Mouse (Mus musculus): Measurements from ENCODE around the gene Olfr868. TPM values are rescaled to one million over a fixed set of nuclear protein-coding genes. Genes with fewer than 3 reads are reported as not detected.

The Olfr868 gene
- not detected in 2 replicates for polyA plus RNA-seq (2012)

DNA sequence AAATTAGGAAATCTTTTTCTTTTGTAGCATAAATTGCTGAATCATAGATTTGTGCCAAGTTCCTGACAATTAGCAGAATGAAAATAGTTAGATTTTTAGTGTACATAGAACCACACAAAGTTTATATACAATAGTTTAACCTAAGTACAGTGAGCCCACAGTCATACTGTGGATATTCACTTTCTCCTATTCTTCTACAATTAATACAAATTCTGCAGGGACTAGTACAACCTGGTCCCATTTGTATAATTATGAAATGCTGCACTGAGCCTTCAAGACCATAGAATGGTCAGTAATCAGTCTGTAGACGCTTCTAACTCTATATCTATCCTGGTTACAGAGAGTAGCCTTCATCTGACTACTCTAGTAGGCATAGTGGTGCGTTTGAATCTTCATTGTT, at the start of gene Olfr868:
TSS of gene Olfr868 (plus strand) at position 301 of the 400 bp plus-strand sequence.
- peaks cover 4% of the 10 kb centered on the region; the same call in 1 of the 2 replicates for H3K9me3 ChIP-seq (ENCODE audit: control insufficient read depth, low read length)
- no peaks in the 10 kb centered on the region for H3K36me3 ChIP-seq (ENCODE audit: control insufficient read depth)
- no peaks in the 10 kb centered on the region for H3K4me1 ChIP-seq (ENCODE audit: control insufficient read depth)
- no peak within 1 kb of the TSS for H3K4me3 ChIP-seq (replicated peaks)
- no peaks in the 10 kb centered on the region for H3K27me3 ChIP-seq (ENCODE audit: control insufficient read depth)
- TF ChIP-seq GATA1 (IDR thresholded peaks at IDR 0.05; ENCODE audit: low read length), result no peak
- no peak for TF ChIP-seq TAL1 (IDR thresholded peaks at IDR 0.05; ENCODE audit: low read length)

DNA sequence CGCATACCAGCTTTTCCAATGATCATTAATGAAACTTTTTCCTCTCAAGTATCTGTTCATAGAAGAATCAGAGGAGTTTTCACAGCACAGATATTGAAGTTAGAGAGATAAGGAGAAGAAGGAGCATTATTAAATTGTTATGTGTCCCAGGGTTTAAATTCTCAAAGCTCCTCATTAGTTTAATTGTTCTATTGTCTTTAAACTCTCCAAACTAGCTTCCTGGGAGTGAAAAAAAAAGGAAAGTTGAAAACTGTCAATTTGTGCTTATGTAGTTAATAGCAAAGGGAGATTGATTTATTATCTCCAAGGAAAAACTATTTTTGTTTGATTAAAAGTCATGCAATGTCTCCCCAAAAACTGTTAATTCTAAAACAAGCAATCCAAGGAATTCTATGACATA, 41.0 kb upstream of the Olfr868 start, which contains the start of gene Olfr867:
TSS of gene Olfr867 (minus strand) at position 101 of the 400 bp plus-strand sequence.
- Histone ChIP-seq H3K9me3 (ENCODE audit: control insufficient read depth, low read length) (0 out of 2 replicates have a peak, but pooled peaks cover 3% of the 10 kb centered on the region), H3K36me3 (ENCODE audit: control insufficient read depth) (no peaks in the 10 kb centered on the region), H3K27me3 (ENCODE audit: control insufficient read depth) (no peaks in the 10 kb centered on the region), H3K4me1 (ENCODE audit: control insufficient read depth) (no peaks in the 10 kb centered on the region), H3K4me3 (replicated peaks) (no peak within 1 kb of the TSS)
- TF ChIP-seq GATA1 (IDR thresholded peaks at IDR 0.05; ENCODE audit: low read length) (no peak), TAL1 (IDR thresholded peaks at IDR 0.05; ENCODE audit: low read length) (no peak)

DNA sequence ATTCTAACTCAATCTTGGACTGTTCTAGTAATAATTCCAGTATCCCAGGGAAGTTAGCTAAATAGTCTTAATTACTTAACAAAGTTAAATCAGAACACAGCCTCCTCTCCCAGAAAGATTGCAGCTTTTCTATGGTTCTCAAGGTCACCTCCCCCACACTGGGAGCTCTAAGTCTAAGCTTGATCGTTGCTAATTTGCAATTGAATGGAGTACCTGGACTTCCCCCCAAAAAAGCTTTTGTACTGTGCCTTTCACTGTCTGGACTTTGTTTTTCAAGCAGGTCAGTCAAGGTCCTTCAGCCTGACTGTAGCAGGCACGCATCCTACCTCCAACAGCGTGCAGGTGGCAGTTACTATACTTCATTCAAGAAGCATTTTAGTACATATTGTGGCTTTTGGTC, 28.2 kb upstream of the Olfr868 start:
- TF ChIP-seq GATA1 (IDR thresholded peaks at IDR 0.05; ENCODE audit: low read length) (no peak), TAL1 (IDR thresholded peaks at IDR 0.05; ENCODE audit: low read length) (no peak)
- Histone ChIP-seq H3K9me3 (ENCODE audit: control insufficient read depth, low read length) (peaks cover 12% of the 10 kb centered on the region), H3K4me3 (replicated peaks) (no peak overlapping the region)

DNA sequence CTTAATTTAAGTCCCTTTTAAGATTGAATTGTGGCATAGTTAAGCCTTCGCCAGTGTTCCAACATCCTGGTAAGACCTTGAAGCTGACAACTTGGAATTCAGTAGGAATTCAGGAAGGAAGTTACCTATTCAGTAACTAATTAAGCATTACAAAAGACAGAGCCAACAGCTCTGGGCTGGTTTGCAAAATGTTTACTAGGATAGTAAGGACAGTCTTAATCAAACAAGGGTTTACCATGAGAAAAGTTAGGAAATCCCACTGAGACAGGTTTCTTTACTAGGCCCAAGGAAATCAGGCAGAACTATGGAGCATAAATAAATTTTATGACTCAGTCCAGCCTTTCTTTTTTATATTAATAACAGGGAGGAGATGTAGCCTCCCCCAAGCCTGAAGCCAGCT, 27.1 kb upstream of the Olfr868 start:
- Histone ChIP-seq H3K9me3 (ENCODE audit: control insufficient read depth, low read length) (peaks cover 15% of the 10 kb centered on the region), H3K36me3 (ENCODE audit: control insufficient read depth) (no peaks in the 10 kb centered on the region)

More for the DNA sequence above, 28.2 kb upstream of the Olfr868 start:
- Histone ChIP-seq H3K4me1 (ENCODE audit: control insufficient read depth) (no peaks in the 10 kb centered on the region), H3K36me3 (ENCODE audit: control insufficient read depth) (no peaks in the 10 kb centered on the region), H3K27me3 (ENCODE audit: control insufficient read depth) (no peaks in the 10 kb centered on the region)

DNA sequence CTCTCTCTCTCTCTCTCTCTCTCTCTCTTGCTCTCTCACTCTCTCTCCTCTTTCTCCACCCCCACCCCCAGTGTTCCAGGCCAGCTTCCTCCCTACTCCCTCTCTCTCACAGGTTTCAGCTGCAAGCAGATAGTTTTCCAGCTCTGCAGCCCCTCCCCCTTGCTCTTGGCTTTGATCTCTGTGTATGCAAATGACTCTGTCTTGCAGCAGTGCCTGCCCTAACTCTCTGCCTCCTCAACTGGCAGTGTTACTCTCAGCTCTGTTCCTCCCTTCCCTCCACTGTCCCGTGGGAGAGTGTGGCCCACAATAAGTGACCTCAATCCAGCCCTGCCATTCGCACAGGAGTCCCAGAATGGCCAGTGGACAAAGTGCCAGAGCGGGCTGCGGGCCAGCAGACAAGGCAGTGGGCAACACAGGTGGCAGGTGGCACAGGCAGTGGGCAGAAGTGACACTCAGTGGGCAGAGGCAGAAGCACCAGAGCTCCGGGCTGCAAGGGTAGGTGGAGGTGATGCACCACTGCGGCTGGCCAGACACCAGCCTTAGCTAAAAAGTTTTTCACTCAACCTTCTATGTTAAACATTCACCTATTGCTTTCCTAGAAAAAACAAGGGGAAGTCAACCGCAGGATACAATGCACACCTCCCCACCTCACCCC, 24.8 kb upstream of the Olfr868 start:
- H3K4me1 ChIP-seq (ENCODE audit: control insufficient read depth), result no peaks in the 10 kb centered on the region

More for the DNA sequence above, 27.1 kb upstream of the Olfr868 start:
- TF ChIP-seq TAL1 (IDR thresholded peaks at IDR 0.05; ENCODE audit: low read length) (no peak), GATA1 (IDR thresholded peaks at IDR 0.05; ENCODE audit: low read length) (no peak)
- Histone ChIP-seq H3K4me1 (ENCODE audit: control insufficient read depth) (no peaks in the 10 kb centered on the region), H3K4me3 (replicated peaks) (no peak overlapping the region), H3K27me3 (ENCODE audit: control insufficient read depth) (no peaks in the 10 kb centered on the region)

DNA sequence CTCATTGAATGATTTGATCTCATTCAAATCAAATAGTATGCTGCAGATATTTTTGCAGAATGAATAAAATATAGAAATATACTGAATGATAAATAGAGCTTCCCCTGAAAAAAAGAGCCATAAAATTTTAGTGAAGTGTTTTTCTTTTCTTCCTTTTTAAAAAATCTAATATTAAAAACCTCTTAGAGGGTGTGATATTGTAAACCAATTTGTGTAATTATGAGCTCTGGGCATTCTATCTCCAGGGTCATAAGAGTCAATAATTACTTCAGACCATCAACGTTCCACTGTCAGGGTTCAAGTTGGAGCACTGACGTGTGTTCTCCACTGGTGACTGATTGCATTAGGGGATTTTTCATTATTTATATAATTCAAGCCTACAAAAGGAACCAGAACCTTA, 30.3 kb downstream of the Olfr868 start, which contains the start of gene Olfr869:
TSS of gene Olfr869 (plus strand) at position 301 of the 400 bp plus-strand sequence.
- Histone ChIP-seq H3K9me3 (ENCODE audit: control insufficient read depth, low read length) (no peaks in the 10 kb centered on the region), H3K27me3 (ENCODE audit: control insufficient read depth) (no peaks in the 10 kb centered on the region), H3K4me3 (replicated peaks) (no peak within 1 kb of the TSS), H3K36me3 (ENCODE audit: control insufficient read depth) (no peaks in the 10 kb centered on the region), H3K4me1 (ENCODE audit: control insufficient read depth) (no peaks in the 10 kb centered on the region)
- TF ChIP-seq TAL1 (IDR thresholded peaks at IDR 0.05; ENCODE audit: low read length) (no peak), GATA1 (IDR thresholded peaks at IDR 0.05; ENCODE audit: low read length) (no peak)

More for the DNA sequence above, 24.8 kb upstream of the Olfr868 start:
- H3K36me3 ChIP-seq (ENCODE audit: control insufficient read depth), result no peaks in the 10 kb centered on the region
- no peaks in the 10 kb centered on the region for H3K27me3 ChIP-seq (ENCODE audit: control insufficient read depth)
- TF ChIP-seq GATA1 (IDR thresholded peaks at IDR 0.05; ENCODE audit: low read length), result no peak
- no peak for TF ChIP-seq TAL1 (IDR thresholded peaks at IDR 0.05; ENCODE audit: low read length)
- peaks cover 15% of the 10 kb centered on the region for H3K9me3 ChIP-seq (ENCODE audit: control insufficient read depth, low read length)
- no peak overlapping the region for H3K4me3 ChIP-seq (replicated peaks)

DNA sequence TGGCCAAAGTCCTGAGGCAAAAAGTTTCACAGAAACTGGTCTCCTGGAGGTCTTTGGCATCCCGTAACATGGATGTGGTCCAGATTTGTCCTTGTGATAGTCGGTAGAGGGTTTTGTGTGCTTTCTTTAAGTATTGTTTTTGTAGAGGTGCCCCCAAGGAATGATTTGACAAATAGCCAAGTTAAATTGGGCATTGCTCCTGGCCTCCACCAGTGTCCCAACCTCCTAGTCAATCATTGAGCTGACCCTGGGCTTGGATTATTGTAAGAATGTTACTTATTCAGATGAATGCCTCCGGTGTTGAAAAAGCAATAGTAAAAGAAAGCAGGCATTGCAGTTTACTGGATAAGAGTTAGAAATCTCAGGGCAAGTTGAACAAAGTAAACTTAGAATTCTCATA, 51.3 kb downstream of the Olfr868 start:
- H3K36me3 ChIP-seq (ENCODE audit: control insufficient read depth), result no peaks in the 10 kb centered on the region
- H3K9me3 ChIP-seq (ENCODE audit: control insufficient read depth, low read length), result peaks cover 6% of the 10 kb centered on the region
- H3K4me3 ChIP-seq (replicated peaks), result no peak overlapping the region
- no peak for TF ChIP-seq GATA1 (IDR thresholded peaks at IDR 0.05; ENCODE audit: low read length)
- H3K4me1 ChIP-seq (ENCODE audit: control insufficient read depth), result no peaks in the 10 kb centered on the region
- H3K27me3 ChIP-seq (ENCODE audit: control insufficient read depth), result no peaks in the 10 kb centered on the region

Other genes starting within 250 kb of the Olfr868 start
- gene Olfr860, start 248.9 kb upstream of the Olfr868 start, polyA plus RNA-seq (2012), result not detected in 2 replicates
- not detected in 2 replicates for gene Olfr862, start 210.6 kb upstream of the Olfr868 start, polyA plus RNA-seq (2012)
- 0.01 TPM in 1 of 2 replicates, not detected in the other for gene Olfr77, start 181.8 kb upstream of the Olfr868 start, polyA plus RNA-seq (2012)
- gene Olfr866, start 70.6 kb upstream of the Olfr868 start, polyA plus RNA-seq (2012), result not detected in 2 replicates
- not detected in 2 replicates for gene Olfr867, start 41.1 kb upstream of the Olfr868 start, polyA plus RNA-seq (2012)
- not detected in 2 replicates for gene Olfr869, start 30.4 kb downstream of the Olfr868 start, polyA plus RNA-seq (2012)
- gene Olfr870, start 75.4 kb downstream of the Olfr868 start, polyA plus RNA-seq (2012), result 0.01 TPM in 1 of 2 replicates, not detected in the other
- not detected in 2 replicates for gene Olfr871, start 113.6 kb downstream of the Olfr868 start, polyA plus RNA-seq (2012)
- not detected in 2 replicates for gene Olfr872, start 138.5 kb downstream of the Olfr868 start, polyA plus RNA-seq (2012)
- gene Olfr39, start 183.7 kb downstream of the Olfr868 start, polyA plus RNA-seq (2012), result not detected in 2 replicates
- not detected in 2 replicates for gene Olfr873, start 199.9 kb downstream of the Olfr868 start, polyA plus RNA-seq (2012)
- not detected in 2 replicates for gene Olfr18, start 237.5 kb downstream of the Olfr868 start, polyA plus RNA-seq (2012)